Mouse (Mus musculus) lung, adult 2 months (tissue): ENCODE measurements at regions not wholly inside any gene's neighbourhood (a gene's known extent, or its start where the extent isn't known, plus 50 kb on each side); places are given as distances from the start of the nearest gene placed in this dataset.

ENCODE experiments used
- CTCF ChIP-seq: fragments of 200-500 bp; IDR thresholded peaks from 2 replicates; pipeline ENCODE4 v1.5.1; 2011; ENCODE audit warnings: mild to moderate bottlenecking, low read length, control low read depth; ENCODE audit not compliant: insufficient read depth
- POLR2A ChIP-seq: fragments of 200-500 bp; IDR thresholded peaks from 2 replicates; pipeline ENCODE4 v1.6.1; 2011; ENCODE audit warnings: low read depth, mild to moderate bottlenecking, control low read depth, low read length, borderline replicate concordance; ENCODE audit errors: extremely low read depth

DNA sequence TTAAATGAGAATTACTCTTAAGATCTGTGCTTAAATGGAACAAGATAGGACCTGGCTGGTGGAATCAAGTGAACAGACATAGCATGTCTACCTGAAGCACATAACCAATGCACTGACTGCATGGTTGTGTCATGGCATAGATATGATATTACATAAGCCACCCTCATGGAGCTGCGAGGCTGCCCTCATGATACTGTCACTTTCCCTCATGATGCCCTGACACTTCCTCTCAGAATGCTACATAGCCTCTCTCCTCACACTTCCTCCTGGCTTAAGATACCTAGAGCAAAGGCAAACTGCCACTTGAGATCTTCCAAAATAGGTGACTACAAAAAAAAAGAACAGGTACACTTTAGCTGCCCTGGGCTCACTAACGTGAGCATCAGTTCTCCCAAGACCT lies 278.9 kb upstream of the Kif2a start:
- no peak for TF ChIP-seq POLR2A
- TF ChIP-seq CTCF = no peak
